ENCODE assay signal across 8 mouse cellular contexts in the genomic region with DNA sequence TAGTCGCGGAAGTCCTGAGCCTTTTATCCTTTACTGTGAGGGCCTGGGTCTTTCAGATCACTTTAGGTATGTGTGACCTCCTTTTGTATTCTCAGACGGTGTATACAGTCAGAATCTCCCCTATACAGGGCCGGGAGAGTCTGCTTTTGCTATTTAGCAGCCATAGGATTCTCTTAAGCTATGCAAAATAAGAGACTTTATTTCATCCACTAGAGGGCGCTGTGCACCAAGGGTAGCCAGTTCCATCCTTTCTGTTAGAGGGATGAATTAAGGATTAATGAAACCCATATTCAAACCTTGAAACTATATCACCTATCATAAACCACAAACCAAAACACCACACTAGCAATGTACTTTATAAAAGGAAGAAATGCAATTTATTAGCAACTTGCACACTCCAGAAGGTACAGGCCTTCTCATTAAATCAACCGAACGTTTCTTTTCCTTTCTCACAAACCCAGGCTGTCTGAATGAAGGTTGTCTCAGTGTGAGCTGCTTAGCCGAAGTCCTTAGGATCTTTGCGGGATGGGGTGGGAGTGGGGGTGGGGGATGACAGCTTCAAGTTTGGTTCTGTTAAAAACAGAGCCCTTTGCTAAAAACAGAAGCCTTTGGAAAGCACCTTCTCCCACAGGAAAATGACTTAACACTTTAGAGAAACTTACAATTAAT.
DNase-seq lines count a peak whose midpoint lies in the region; ATAC-seq and TF ChIP-seq lines count a peak whose summit lies in the region.

No protein-coding gene starts in this region.

- WGBS in kidney, postnatal 0 days, result 22% methylated on average over 9 of the region's 9 CpGs
- WGBS in limb, embryonic 15.5 days, result 23% methylated on average over 9 of the region's 9 CpGs

- peak; percentile 87 for TF ChIP-seq CTCF in kidney, postnatal 0 days (IDR thresholded peaks at IDR 0.05; ENCODE audit: low read depth)

- H3K9me3 ChIP-seq in kidney, postnatal 0 days (replicated peaks; ENCODE audit: low read length), result no peaks in the 10 kb centered on the region
- H3K9me3 ChIP-seq in limb, embryonic 15.5 days, result no peaks in the 10 kb centered on the region

- no peaks in the 10 kb centered on the region for H3K4me1 ChIP-seq in kidney, postnatal 0 days (replicated peaks; ENCODE audit: insufficient read depth, low read length)
- 0 out of 2 replicates have a peak, but pooled peaks cover 2% of the 10 kb centered on the region for H3K4me1 ChIP-seq in limb, embryonic 15.5 days

- H3K4me2 ChIP-seq in kidney, postnatal 0 days (ENCODE audit: low read length), result no peak overlapping the region
- H3K4me2 ChIP-seq in limb, embryonic 15.5 days, result no peak overlapping the region

- peak; percentile 65 for DNase-seq in 416B (ENCODE audit: low read depth)
- DNase-seq in ES-CJ7 (ENCODE audit: low read depth, low spot score), result peak; percentile 68
- DNase-seq in cerebellum, adult 9-11 months, result peak; percentile 9
- peak; percentile 21 to 91 for DNase-seq in frontal cortex, adult 2 months (ENCODE audit: extremely low spot score in 1 of 2, low spot score in 1 of 2)
- peak; percentile 88 for DNase-seq in kidney, postnatal 0 days (ENCODE audit: low spot score)
- DNase-seq in retina, embryonic 14.5 days (ENCODE audit: low spot score), result peak; percentile 89
- DNase-seq in ovary, postnatal 36 days (ENCODE audit: low spot score), result no peak

- no peaks in the 10 kb centered on the region for H3K36me3 ChIP-seq in kidney, postnatal 0 days (ENCODE audit: insufficient read depth, low read length)
- no peaks in the 10 kb centered on the region for H3K36me3 ChIP-seq in limb, embryonic 15.5 days

- no peaks in the 10 kb centered on the region for H3K27me3 ChIP-seq in kidney, postnatal 0 days (ENCODE audit: insufficient read depth, low read length)
- H3K27me3 ChIP-seq in limb, embryonic 15.5 days, result no peaks in the 10 kb centered on the region

- no peak overlapping the region for H3K4me3 ChIP-seq in kidney, postnatal 0 days (replicated peaks; ENCODE audit: low read depth, low read length)
- H3K4me3 ChIP-seq in limb, embryonic 15.5 days, result no peak overlapping the region

- no peak overlapping the region for H3K27ac ChIP-seq in kidney, postnatal 0 days
- H3K27ac ChIP-seq in limb, embryonic 15.5 days, result no peak overlapping the region

- ATAC-seq in kidney, postnatal 0 days (replicated peaks; ENCODE audit: low FRiP score, low read depth), result 0 out of 2 replicates have a peak, but pooled peaks have one; percentile 17
- peak; percentile 30; the same call in 1 of the 2 replicates for ATAC-seq in limb, embryonic 15.5 days (ENCODE audit: insufficient number of reproducible peaks, low FRiP score, low TSS enrichment, low read depth)

- H3K9ac ChIP-seq in kidney, postnatal 0 days (ENCODE audit: low read depth, low read length), result no peak overlapping the region
- H3K9ac ChIP-seq in limb, embryonic 15.5 days, result no peak overlapping the region
